Mouse (Mus musculus) kidney, adult 2 months (tissue): Measurements from ENCODE around the gene Adck2.

Experiments
- CTCF ChIP-seq: fragments of 200-500 bp; conservative IDR thresholded peaks from 2 replicates; pipeline ENCODE4 v1.5.1; 2011; ENCODE audit warnings: low read depth, mild to moderate bottlenecking, control low read depth, low read length, moderate library complexity, mixed read lengths; ENCODE audit not compliant: insufficient read depth, insufficient read length
- POLR2A ChIP-seq: fragments of 200-500 bp; IDR thresholded peaks from one replicate; pipeline ENCODE4 v1.6.1; 2011; ENCODE audit warnings: low read depth, low read length, control low read depth

- TF ChIP-seq POLR2A (no peak), CTCF (no peak)
Observed at GRCm38 (mm10) chr6:39542631-39543597, 30.8 kb upstream of the Adck2 start.
